ENCODE assay signal across 20 mouse cellular contexts in the genomic region with DNA sequence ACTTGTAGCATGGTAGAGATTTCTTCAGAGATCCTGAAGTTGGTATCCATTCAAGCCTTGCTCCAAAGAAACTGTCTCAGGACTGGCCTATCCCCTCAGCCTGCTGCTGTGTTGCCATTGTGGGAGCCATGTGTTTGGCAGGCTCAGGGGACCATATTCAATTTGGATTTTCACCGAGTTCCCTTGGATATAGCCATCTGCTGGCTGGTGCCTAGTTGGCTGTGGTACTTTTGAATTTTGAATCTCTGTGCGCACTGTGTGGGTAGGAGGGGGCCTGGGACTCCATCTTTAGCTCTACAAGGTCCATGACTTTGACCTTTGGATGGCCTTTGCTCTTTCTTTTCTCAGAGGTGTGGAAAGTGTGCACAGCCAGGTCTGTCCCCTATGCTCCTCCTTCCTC.
A peak's percentile ranks its signal among the peaks of the same experiment; 100 is the strongest.
DNase-seq lines count a peak whose midpoint lies in the region; ATAC-seq and TF ChIP-seq lines count a peak whose summit lies in the region.
"Had no signal": no experiment of that assay in that cellular context is flagged by ENCODE, and none has a peak within 500 bp of the region (broad histone marks: within the 10 kb centered on the region; RNA-seq: fewer than 3 reads in every experiment).

No protein-coding gene starts in this region.

- H3K27ac ChIP-seq in gastrocnemius, adult 2 months, result peak overlapping the region; percentile 28; the same call in 1 of the 2 replicates
- H3K27ac ChIP-seq in lung, postnatal 0 days (ENCODE audit: low read length), result no peak overlapping the region
- H3K27ac ChIP-seq: embryonic facial prominence, embryonic 15.5 days; limb, embryonic 13.5 days; liver, embryonic 14.5 days; midbrain, embryonic 12.5 days; neural tube, embryonic 12.5 days; stomach, postnatal 0 days had no signal

- ATAC-seq in cerebellum, adult (ENCODE audit: insufficient number of reproducible peaks, low FRiP score, low TSS enrichment), result peak; percentile 43; the same call in 1 of the 2 replicates
- ATAC-seq in lung, postnatal 0 days, result 0 out of 2 replicates have a peak, but pooled peaks have one; percentile 2

- no peak overlapping the region for H3K4me2 ChIP-seq in lung, postnatal 0 days (replicated peaks; ENCODE audit: low read depth, low read length)
- H3K4me2 ChIP-seq: embryonic facial prominence, embryonic 15.5 days; heart, embryonic 12.5 days; limb, embryonic 13.5 days; midbrain, embryonic 12.5 days; neural tube, embryonic 12.5 days had no signal

- no peaks in the 10 kb centered on the region for H3K9me3 ChIP-seq in lung, postnatal 0 days (ENCODE audit: low read length)
- H3K9me3 ChIP-seq: embryonic facial prominence, embryonic 15.5 days; heart, embryonic 12.5 days; limb, embryonic 13.5 days; midbrain, embryonic 12.5 days; neural tube, embryonic 12.5 days had no signal

- no peaks in the 10 kb centered on the region for H3K36me3 ChIP-seq in lung, postnatal 0 days (ENCODE audit: insufficient read depth, low read length)
- H3K36me3 ChIP-seq: embryonic facial prominence, embryonic 15.5 days; heart, embryonic 12.5 days; limb, embryonic 13.5 days; midbrain, embryonic 12.5 days; neural tube, embryonic 12.5 days had no signal

- H3K27me3 ChIP-seq in lung, postnatal 0 days (replicated peaks; ENCODE audit: insufficient read depth, low read length), result no peaks in the 10 kb centered on the region
- H3K27me3 ChIP-seq: embryonic facial prominence, embryonic 15.5 days; heart, embryonic 12.5 days; limb, embryonic 13.5 days; midbrain, embryonic 12.5 days; neural tube, embryonic 12.5 days had no signal

- TF ChIP-seq EP300 in lung, postnatal 0 days (IDR thresholded peaks at IDR 0.05), result no peak

- WGBS in lung, postnatal 0 days, result 89% methylated on average over 2 of the region's 2 CpGs

- no peak for TF ChIP-seq CTCF in gastrocnemius, adult 2 months (IDR thresholded peaks at IDR 0.05)
- no peak for TF ChIP-seq CTCF in lung, postnatal 0 days (IDR thresholded peaks at IDR 0.05)

- no peak for DNase-seq in cerebellum, postnatal 36 days
- DNase-seq in gastrocnemius, adult 2 months, result no peak
- DNase-seq in gastrocnemius, postnatal 10 days, result no peak
- DNase-seq in lung, postnatal 0 days (ENCODE audit: low spot score), result no peak
- DNase-seq in lung, adult 18-20 months, result no peak
- DNase-seq in testis, postnatal 14 days (ENCODE audit: low spot score), result no peak
- no peak for DNase-seq in thymus, postnatal 0 days (ENCODE audit: low spot score)
- DNase-seq: adrenal gland, adult 8-10 months; heart, postnatal 14 days; kidney, adult 11 months; right cerebral cortex, postnatal 4 days; thymus, postnatal 14 days had no signal

- H3K4me3 ChIP-seq in gastrocnemius, adult 2 months, result no peak overlapping the region
- no peak overlapping the region for H3K4me3 ChIP-seq in lung, postnatal 0 days (ENCODE audit: low read depth, low read length)
- H3K4me3 ChIP-seq: embryonic facial prominence, embryonic 15.5 days; heart, embryonic 12.5 days; limb, embryonic 13.5 days; midbrain, embryonic 12.5 days; neural tube, embryonic 12.5 days had no signal

- intact Hi-C loops in gastrocnemius, adult 2 months (cut with DNase I), result no loop called here

- no peak overlapping the region for H3K9ac ChIP-seq in lung, postnatal 0 days (replicated peaks; ENCODE audit: low read depth)
- H3K9ac ChIP-seq: embryonic facial prominence, embryonic 15.5 days; heart, embryonic 12.5 days; limb, embryonic 13.5 days; liver, embryonic 14.5 days; midbrain, embryonic 12.5 days; neural tube, embryonic 12.5 days had no signal

- H3K4me1 ChIP-seq in lung, postnatal 0 days (ENCODE audit: insufficient read depth, low read depth, low read length), result no peaks in the 10 kb centered on the region
- H3K4me1 ChIP-seq: embryonic facial prominence, embryonic 15.5 days; limb, embryonic 13.5 days; midbrain, embryonic 12.5 days; neural tube, embryonic 12.5 days had no signal
